Mouse (Mus musculus): ENCODE data around the gene Fdxacb1.

Fdxacb1 gene

DNA sequence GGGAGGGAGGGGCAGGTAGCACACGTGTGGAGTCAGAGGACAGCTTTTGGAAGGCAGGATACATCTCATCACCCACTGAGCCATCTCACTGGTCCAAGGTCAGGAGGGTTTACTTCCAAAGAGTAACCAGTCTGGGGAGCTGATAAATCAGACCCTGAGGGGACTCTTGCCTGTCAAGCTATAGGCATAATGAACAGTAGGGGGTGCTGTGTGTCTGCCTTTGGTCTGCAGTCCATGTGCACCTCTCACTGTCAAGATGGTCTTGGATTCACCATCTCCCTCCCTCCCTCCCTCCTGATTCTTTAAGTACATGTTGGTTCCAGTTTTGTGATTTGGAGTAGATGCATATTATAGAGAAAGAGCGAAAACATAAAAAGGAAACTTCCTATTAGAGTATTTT, 32.9 kb downstream of the Fdxacb1 start:
- in situ Hi-C loops (cut with MboI, MseI), result no loop called here

DNA sequence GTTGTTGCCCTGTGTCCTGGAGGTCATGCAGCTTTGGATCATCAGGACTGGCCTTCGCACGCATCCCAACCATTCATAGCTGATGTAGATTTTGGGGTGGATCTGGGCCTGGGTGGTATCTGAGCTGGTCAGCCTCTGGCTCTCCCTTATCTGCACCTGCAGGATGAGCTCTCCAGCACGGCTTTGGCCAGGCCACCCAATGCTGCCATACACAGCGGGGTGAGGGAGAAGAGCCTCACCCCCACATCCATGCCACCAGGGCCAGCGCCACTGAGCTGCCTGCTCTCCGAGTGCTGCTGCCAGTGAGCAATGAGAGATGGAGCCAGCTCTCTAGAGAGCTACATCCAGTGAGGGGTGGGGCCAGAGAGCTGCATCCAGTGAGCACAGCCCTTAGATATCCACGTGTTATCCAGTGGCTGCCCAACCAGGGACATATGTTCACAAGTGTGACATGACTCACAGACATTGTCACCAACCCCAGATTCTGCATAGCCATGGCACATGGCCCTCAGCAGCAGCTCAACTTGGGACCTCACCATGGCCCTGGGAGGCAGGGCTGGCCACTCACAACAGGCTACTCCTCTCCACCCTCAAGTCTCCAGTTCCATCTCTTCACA, 35.1 kb downstream of the Fdxacb1 start:
- in situ Hi-C loops (cut with MboI, MseI), result no loop called here

DNA sequence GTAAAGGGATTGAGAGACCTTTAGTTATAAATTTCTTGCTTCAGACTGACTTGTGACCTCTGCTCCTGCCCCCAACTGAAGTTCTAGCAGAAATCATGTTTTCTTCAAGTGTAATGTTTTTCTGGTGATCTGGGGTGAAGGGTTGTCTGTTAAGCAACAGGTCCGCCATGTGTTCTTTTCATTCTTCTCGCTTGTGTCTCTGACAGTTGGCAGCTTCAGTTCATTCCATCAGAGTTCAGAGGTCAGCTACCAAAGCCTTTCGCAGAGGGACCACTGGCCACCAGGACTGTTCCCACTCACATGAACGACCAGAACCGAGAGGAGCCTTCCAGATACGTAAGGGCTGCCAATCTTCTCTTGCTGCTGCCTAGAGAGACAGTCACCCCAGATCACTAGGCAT, 40.4 kb downstream of the Fdxacb1 start:
- in situ Hi-C loops (cut with MboI, MseI), result no loop called here

DNA sequence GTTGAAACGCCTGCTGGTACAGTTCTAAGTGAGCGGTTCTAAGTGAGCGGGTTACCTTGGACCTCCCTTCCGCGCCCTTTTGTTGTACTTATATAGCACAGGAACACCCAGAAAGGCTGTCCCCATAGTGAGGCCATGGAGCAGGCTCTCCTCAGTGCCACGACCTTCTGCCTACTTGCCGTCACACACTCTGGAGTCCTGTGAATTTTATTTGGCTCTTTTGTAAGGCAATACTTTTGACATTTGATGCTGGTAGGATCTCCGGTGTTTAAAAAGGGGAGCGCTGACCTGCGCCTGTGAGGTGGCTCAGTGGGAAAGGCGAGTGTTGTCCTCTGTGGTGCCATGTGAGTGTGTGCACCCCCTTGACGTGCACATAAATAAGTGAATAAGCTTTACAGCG, 41.1 kb downstream of the Fdxacb1 start:
- in situ Hi-C loops (cut with MboI, MseI), result no loop called here

DNA sequence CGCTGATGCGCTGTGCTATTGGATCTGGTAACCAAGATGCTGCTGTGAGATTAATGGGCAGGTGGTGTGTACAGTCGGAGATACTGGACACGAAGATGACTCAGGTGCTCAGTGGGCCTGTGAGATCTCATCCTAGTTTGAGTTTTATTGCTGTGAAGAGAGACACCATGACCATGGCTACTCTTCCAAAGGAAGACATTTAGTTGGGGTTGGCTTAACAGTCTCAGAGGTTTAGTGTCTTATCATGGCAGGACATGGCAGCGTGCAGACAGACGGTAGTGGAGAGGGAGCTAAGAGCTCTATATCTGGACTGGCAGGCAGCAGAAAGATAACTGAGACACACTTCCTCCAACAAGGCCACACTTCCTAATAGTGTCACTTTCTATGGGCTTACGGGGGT, 43.2 kb downstream of the Fdxacb1 start:
- in situ Hi-C loops (cut with MboI, MseI), result loop anchor here (5.0 kb wide), 1 partner anchor 41 kb away; no protein-coding TSS in a partner anchor

DNA sequence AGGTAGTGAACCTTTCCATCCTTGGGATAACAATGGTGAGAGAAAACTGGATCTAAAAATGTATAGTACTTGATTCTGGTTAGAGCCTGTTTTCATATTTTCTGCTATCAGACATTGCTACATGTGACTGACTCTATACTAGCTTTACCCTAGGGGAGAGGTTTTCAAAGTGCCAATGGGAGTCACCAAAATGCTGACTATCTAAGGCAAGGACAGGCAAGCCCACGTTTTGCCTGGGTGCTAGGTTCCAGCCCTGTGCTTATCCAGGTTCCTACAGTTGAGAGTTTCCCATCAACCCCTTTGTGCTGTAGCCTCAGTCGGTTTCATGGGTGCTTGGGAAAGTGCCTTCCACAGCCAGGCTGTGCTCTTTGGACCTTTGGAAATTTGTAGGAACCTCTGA, 43.7 kb downstream of the Fdxacb1 start:
- in situ Hi-C loops (cut with MboI, MseI), result loop anchor here (5.0 kb wide), 1 partner anchor 41 kb away; no protein-coding TSS in a partner anchor

DNA sequence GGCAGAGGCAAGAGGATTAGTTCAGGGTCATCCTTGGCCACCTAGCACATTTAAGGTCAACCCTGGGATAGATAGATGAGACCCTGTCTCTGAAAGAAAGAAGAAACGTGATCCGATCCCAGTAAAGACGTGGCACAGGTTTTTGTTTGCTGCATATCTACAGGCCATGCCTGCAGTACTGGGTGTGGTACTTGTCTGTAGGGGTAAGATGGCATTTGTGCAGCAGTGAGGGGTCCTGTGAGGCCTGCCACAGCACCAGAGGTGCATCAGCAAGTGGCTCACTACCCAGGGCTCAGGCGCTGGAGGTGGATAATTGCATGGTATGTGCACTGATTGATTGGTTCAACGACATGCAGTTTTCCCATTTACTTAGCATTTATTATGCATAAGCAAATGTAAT, 45.8 kb downstream of the Fdxacb1 start:
- in situ Hi-C loops (cut with MboI, MseI), result loop anchor here (5.0 kb wide), 1 partner anchor 39 kb away; no protein-coding TSS in a partner anchor

DNA sequence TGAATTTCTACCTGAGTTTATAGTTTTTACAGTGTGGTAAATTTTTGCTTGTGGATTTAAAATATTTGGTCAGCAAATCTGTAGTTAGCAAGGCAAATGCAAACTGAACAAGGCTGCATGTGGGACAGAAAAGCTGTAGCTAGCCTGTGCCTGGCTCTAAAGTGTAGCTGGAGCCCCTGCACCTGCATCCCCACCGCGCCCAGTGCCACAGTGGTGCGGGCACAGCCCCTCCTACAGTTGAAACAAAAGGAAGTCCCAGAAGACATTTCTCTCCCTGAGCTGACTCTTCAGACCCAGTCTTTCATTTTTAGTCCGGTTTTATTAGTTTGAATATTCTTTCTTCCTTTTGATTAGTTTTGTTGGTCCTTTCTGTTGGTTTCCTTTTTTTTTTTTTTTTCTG, 47.6 kb downstream of the Fdxacb1 start:
- in situ Hi-C loops (cut with MboI, MseI), result no loop called here

DNA sequence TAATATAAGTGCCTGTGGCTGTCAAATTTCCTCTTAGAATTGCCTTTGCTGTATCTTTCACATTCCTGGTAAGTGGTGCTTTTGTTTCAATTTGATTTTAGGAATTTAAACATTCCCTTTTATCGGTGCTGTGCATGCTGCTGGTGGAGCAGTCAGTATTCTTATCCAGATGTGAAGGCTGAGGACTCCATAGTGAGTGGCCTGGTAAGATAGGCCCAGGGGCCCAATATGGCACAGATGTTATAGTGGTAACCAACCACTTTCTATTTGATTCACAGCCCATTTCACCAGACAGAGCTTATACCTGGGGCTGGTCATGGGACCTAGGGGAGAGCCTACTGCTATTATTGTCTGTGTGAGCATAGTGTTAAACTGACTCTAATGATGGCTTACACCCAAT, 48.5 kb downstream of the Fdxacb1 start:
- in situ Hi-C loops (cut with MboI, MseI), result no loop called here

DNA sequence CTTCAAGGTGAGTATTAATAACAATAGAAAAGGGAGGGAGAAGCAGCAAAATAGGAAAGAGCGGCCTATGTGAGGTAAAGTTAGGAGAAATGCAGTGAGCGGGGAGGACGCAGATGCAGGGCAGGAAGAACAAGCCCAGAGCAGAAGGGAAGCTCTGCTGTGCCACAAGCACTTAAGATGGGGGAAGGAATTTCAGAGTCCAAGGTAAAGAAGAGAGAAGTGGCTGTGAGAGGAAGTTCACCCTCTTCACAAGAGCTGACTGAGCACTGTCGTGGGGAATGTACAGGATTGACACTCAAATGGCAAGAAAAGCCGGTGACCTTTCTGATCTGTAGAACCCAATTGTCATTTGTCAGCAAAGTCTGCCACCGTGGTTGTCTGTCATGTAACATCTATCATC, 50.0 kb downstream of the Fdxacb1 start:
- in situ Hi-C loops (cut with MboI, MseI), result no loop called here

DNA sequence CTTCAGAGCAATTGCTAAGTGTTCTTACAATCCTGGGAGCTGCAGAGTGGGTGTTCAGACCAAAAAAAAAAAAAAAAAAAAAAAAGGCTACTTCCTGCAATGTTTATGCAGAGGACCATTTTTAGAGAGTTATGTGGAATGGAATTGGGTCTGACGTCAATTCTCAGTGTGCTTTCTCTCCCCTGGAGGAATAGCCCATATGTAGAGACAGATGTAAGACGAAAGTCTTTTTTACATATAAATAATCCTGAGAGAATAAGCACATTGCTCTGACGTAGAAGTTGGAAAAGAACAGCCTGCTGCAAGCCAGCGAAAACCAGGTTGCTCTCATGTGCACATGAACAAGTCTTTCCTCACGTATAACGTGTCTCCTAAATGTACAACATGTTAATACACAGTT, 51.7 kb downstream of the Fdxacb1 start:
- in situ Hi-C loops (cut with MboI, MseI), result no loop called here

DNA sequence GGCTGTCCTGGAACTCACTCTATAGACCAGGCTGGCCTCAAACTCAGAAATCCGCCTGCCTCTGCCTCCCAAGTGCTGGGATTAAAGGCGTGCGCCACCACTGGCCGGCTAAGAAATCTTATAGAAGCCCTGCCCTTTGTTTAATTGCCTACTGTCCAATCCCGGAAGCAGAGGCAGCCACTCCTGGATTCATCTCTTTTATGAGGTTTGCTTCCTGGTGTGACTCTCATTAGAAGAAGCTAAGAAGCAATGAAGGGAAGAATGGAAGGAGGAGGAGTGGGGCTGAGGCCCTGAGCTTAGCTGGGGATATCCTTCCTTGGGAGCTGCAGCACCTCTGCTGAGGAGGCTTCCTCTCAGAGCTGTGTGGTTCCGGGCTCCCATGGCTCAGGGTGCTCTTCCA, 53.6 kb downstream of the Fdxacb1 start:
- in situ Hi-C loops (cut with MboI, MseI), result no loop called here

DNA sequence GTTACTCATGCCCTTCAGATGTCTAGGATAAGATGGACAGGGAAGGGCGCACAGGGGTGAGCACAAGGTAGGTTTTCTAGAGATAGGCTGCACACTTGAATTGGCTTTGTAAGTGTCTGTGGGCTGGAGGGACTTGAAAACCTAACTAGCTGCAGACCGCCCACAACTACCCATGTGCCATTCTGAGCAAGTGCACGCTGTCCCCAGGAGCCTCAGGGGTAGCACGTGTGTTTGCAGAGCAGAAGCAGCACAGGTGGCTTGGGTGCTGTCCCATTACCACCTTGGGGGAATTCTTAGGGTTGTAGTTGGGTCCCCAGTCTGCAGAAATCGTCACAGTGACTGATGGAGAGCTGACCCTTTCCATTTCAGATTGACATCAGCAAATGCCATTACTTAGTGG, 54.2 kb downstream of the Fdxacb1 start:
- in situ Hi-C loops (cut with MboI, MseI), result no loop called here

Data from regulatory T cell (primary cell).